Mouse (Mus musculus): ENCODE data around the gene Gm5861. TPM values are rescaled to one million over a fixed set of nuclear protein-coding genes. Genes with fewer than 3 reads are reported as not detected.
"Not testable (repeated sequence)": the region's sequence is repeated elsewhere in the genome, so short reads cannot be mapped to it uniquely, and the experiment has no call there.

The Gm5861 gene
- not detected in 2 replicates for polyA plus RNA-seq (2014; fragmentation: Nextera tagmentation; extraction: Ambion mirVana)

DNA sequence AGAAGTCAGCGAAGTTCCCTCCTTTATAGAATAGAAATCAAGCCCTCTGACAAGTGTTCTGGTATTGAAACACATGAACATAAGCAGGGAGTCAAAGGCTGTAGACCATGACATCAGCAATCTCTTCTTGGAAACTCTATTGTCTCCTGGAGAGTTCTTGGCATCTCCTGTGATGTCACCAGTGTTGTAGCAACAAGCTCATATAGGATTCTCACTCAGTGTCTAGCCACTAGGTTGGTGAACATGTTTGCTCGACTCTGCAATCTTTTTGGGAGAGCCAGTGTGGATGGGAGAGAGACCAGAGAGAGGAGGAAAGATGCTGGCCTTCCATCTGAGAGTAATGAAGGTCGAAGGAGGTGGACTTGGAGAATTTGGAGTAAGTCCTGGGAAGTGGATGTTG, at the start of gene Gm5861:
Gene Gm5861, plus strand, starts transcription at position 301 of the 400 bp plus-strand sequence.
- not testable (repeated sequence) for ATAC-seq (ENCODE audit: insufficient number of reproducible peaks, low FRiP score, low TSS enrichment, low read depth); H3K4me1 ChIP-seq (ENCODE audit: control insufficient read depth, insufficient read depth, low read length)
- WGBS, result 58% methylated on average over 2 of the region's 3 CpGs

DNA sequence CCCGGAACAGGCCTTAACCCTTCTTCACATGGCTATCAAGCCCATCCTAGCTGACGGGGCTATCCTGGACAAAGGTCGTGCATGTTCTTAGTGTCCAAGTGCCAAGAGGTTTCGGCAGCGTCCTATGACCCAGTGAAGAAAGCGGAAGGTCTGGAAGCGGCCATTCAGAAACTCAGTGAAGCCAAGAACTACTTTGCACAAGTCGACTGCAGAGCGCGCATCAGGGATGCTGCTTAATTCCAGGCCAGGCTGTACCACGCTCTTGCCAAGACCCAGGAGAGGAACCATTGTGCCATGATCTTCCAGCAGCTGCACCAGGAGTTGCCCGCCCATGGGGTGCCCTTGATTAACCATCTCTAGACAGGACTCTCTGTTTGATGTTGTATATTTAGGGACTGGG, 44.8 kb upstream of the Gm5861 start:
- not testable (repeated sequence) for H3K4me1 ChIP-seq (ENCODE audit: control insufficient read depth, insufficient read depth, low read length); DNase-seq (ENCODE audit: low spot score); H3K4me2 ChIP-seq (ENCODE audit: low read depth, severe bottlenecking); H3K27ac ChIP-seq (replicated peaks; ENCODE audit: low read depth, low read length); H3K4me3 ChIP-seq (ENCODE audit: low read depth, low read length); H3K9me3 ChIP-seq (ENCODE audit: control insufficient read depth, low read length); H3K36me3 ChIP-seq (ENCODE audit: control insufficient read depth, insufficient read depth, low read length); H3K27me3 ChIP-seq (ENCODE audit: control insufficient read depth, insufficient read depth, low read length); H3K9ac ChIP-seq (ENCODE audit: low read length); ATAC-seq (ENCODE audit: insufficient number of reproducible peaks, low FRiP score, low TSS enrichment, low read depth)
- WGBS, result 93% methylated on average over 12 of the region's 12 CpGs

More for the DNA sequence above, at the start of gene Gm5861:
- H3K27me3 ChIP-seq (ENCODE audit: control insufficient read depth, insufficient read depth, low read length); H3K36me3 ChIP-seq (ENCODE audit: control insufficient read depth, insufficient read depth, low read length); H3K4me3 ChIP-seq (ENCODE audit: low read depth, low read length); H3K9ac ChIP-seq (ENCODE audit: low read length); H3K27ac ChIP-seq (replicated peaks; ENCODE audit: low read depth, low read length); H3K4me2 ChIP-seq (ENCODE audit: low read depth, severe bottlenecking); H3K9me3 ChIP-seq (ENCODE audit: control insufficient read depth, low read length); DNase-seq (ENCODE audit: low spot score): not testable (repeated sequence)

Other genes starting within 250 kb of the Gm5861 start
- gene Gm8871, start 235.3 kb upstream of the Gm5861 start, polyA plus RNA-seq (2014; fragmentation: Nextera tagmentation; extraction: Ambion mirVana), result not detected in 2 replicates
- gene Gm8857, start 235.3 kb upstream of the Gm5861 start, polyA plus RNA-seq (2014; fragmentation: Nextera tagmentation; extraction: Ambion mirVana), result not detected in 2 replicates
- not detected in 2 replicates for gene Gm8879, start 55.4 kb upstream of the Gm5861 start, polyA plus RNA-seq (2014; fragmentation: Nextera tagmentation; extraction: Ambion mirVana)
- not detected in 2 replicates for gene Gm8890, start 73.0 kb downstream of the Gm5861 start, polyA plus RNA-seq (2014; fragmentation: Nextera tagmentation; extraction: Ambion mirVana)
- gene Speer1, start 158.4 kb downstream of the Gm5861 start, polyA plus RNA-seq (2014; fragmentation: Nextera tagmentation; extraction: Ambion mirVana), result not detected in 2 replicates
- not detected in 2 replicates for gene Gm8897, start 233.3 kb downstream of the Gm5861 start, polyA plus RNA-seq (2014; fragmentation: Nextera tagmentation; extraction: Ambion mirVana)

All from limb, embryonic 11.5 days (tissue).